Mouse (Mus musculus) MEL (cell line): ENCODE measurements at regions not wholly inside any gene's neighbourhood (a gene's known extent, or its start where the extent isn't known, plus 50 kb on each side); places are given as distances from the start of the nearest gene placed in this dataset.

Experiments
- CTCF ChIP-seq, 3 experiments: IDR thresholded peaks in 2 of 3; conservative IDR thresholded peaks in 1 of 3; 2 replicates each; pipeline ENCODE4 v1.5.1; 2011 to 2012; ENCODE audit warnings: low read length in 3 of 3, low read depth in 2 of 3, mild to moderate bottlenecking in 2 of 3, improper control_type of control experiment in 1 of 3, inconsistent platforms in 1 of 3, mixed read lengths in 1 of 3, moderate library complexity in 1 of 3; ENCODE audit not compliant: control insufficient read depth in 1 of 3, insufficient read depth in 1 of 3, poor library complexity in 1 of 3, severe bottlenecking in 1 of 3
- EP300 ChIP-seq, 2 experiments: IDR thresholded peaks; 2 replicates each; pipeline ENCODE4 v1.6.1; 2011; ENCODE audit warnings: improper control_type of control experiment in 2 of 2, low read length in 2 of 2, low read depth in 1 of 2, mild to moderate bottlenecking in 1 of 2
- GATA1 ChIP-seq: IDR thresholded peaks from 2 replicates; pipeline ENCODE4 v1.6.1; 2011; ENCODE audit warnings: low read depth, low read length, improper control_type of control experiment
- JUND ChIP-seq: IDR thresholded peaks from 2 replicates; pipeline ENCODE4 v1.6.1; 2011; ENCODE audit warnings: low read depth, mild to moderate bottlenecking, improper control_type of control experiment, low read length
- MAFK ChIP-seq: IDR thresholded peaks from 2 replicates; pipeline ENCODE4 v1.6.1; 2011; ENCODE audit warnings: low read depth, mild to moderate bottlenecking, low read length, improper control_type of control experiment, borderline replicate concordance
- MAX ChIP-seq: IDR thresholded peaks from 2 replicates; pipeline ENCODE4 v1.6.1; 2011; ENCODE audit warnings: low read length, improper control_type of control experiment
- MEF2A ChIP-seq: IDR thresholded peaks from 2 replicates; pipeline ENCODE4 v1.6.1; 2014; ENCODE audit warnings: low read depth, mild to moderate bottlenecking, inconsistent platforms, low read length, improper control_type of control experiment; ENCODE audit not compliant: poor library complexity, insufficient replicate concordance, severe bottlenecking; ENCODE audit errors: extremely low read depth
- NRF1 ChIP-seq: IDR thresholded peaks from 2 replicates; pipeline ENCODE4 v1.6.1; 2014; ENCODE audit warnings: low read depth, mild to moderate bottlenecking, inconsistent platforms, low read length, improper control_type of control experiment, moderate library complexity; ENCODE audit not compliant: poor library complexity, insufficient read depth, severe bottlenecking
- POLR2A ChIP-seq, 2 experiments: IDR thresholded peaks; 2 replicates each; pipeline ENCODE4 v1.6.1; 2011 to 2012; ENCODE audit warnings: low read length in 2 of 2, mild to moderate bottlenecking in 2 of 2, control low read depth in 1 of 2, improper control_type of control experiment in 1 of 2, low read depth in 1 of 2, moderate library complexity in 1 of 2; ENCODE audit not compliant: control insufficient read depth in 1 of 2, insufficient read depth in 1 of 2, poor library complexity in 1 of 2
- TAL1 ChIP-seq: IDR thresholded peaks from 2 replicates; pipeline ENCODE4 v1.6.1; 2012; ENCODE audit warnings: mild to moderate bottlenecking, inconsistent platforms, low read length, moderate library complexity, mixed read lengths
- TBP ChIP-seq: IDR thresholded peaks from 2 replicates; pipeline ENCODE4 v1.8.0; 2011; ENCODE audit warnings: low read depth, low read length, improper control_type of control experiment

GRCm38 (mm10) chr15:24154291-24154690 is 1259.3 kb downstream of the Basp1 start:
- TF ChIP-seq CTCF (IDR thresholded peaks at IDR 0.05 in 2 of 3, conservative IDR thresholded peaks at IDR 0.05 in 1 of 3; ENCODE audit: control insufficient read depth in 1 of 3, insufficient read depth in 1 of 3, low read depth in 2 of 3, low read length in 3 of 3, poor library complexity in 1 of 3, severe bottlenecking in 1 of 3) (no peak), MAX (no peak), TBP (no peak), MEF2A (no peak), JUND (no peak), POLR2A (IDR thresholded peaks at IDR 0.05; ENCODE audit: control insufficient read depth in 1 of 2, insufficient read depth in 1 of 2, low read depth in 1 of 2, low read length in 2 of 2, poor library complexity in 1 of 2) (no peak), EP300 (IDR thresholded peaks at IDR 0.05; ENCODE audit: low read depth in 1 of 2, low read length in 2 of 2) (no peak), MAFK (no peak), GATA1 (no peak), TAL1 (no peak), NRF1 (no peak)
